Mouse (Mus musculus) heart, adult 18-20 months (tissue): ENCODE data around the gene D630003M21Rik. TPM values are rescaled to one million over a fixed set of nuclear protein-coding genes. Genes with fewer than 3 reads are reported as not detected.

Experiments
- DNase-seq, 2 experiments: peaks; one replicate each; pipeline ENCODE4 v3.0.0; 2021 to 2022; ENCODE audit warnings: mixed read lengths in 1 of 2
- long read RNA-seq, 2 experiments: library from polyadenylated mRNA; stranded (forward); transcript quantifications; one replicate each; pipeline ENCODE4 v2.0.0; 2021
- total RNA-seq, 2 experiments: library from RNA; stranded (reverse); gene quantifications; 2 replicates each; pipeline ENCODE4 v1.2.3; 2021

The D630003M21Rik gene
- total RNA-seq = 1 to 10 TPM; 5.1 to 5.4 TPM
- long read RNA-seq, experiment 1, partial matches to known transcripts = 1 of 4 reads
- long read RNA-seq, experiment 1, other reads (novel, unspliced or antisense) = 1 of 4 reads
- long read RNA-seq, experiment 2, partial matches to known transcripts = 1 of 3 reads
- long read RNA-seq, experiment 2, other reads (novel, unspliced or antisense) = 0 of 3 reads

- peak in 1 of 2 experiments; percentile 50 for DNase-seq
Measured at GRCm38 (mm10) chr2:158228670-158229502, at the start of gene D630003M21Rik. TSS of gene D630003M21Rik (minus strand) at chr2:158229222.

- DNase-seq = no peak
Measured at GRCm38 (mm10) chr2:158276878-158277277, 47.9 kb upstream of the D630003M21Rik start.

- no peak for DNase-seq
Measured at GRCm38 (mm10) chr2:158276451-158276850, 47.4 kb upstream of the D630003M21Rik start.

GRCm38 (mm10) chr2:158275811-158276210 is 46.8 kb upstream of the D630003M21Rik start:
- no peak for DNase-seq

- no peak for DNase-seq
Measured at GRCm38 (mm10) chr2:158275349-158275748, 46.3 kb upstream of the D630003M21Rik start.

GRCm38 (mm10) chr2:158273646-158274045 is 44.6 kb upstream of the D630003M21Rik start:
- DNase-seq = no peak

GRCm38 (mm10) chr2:158270017-158270416 is 41.0 kb upstream of the D630003M21Rik start:
- DNase-seq = no peak

GRCm38 (mm10) chr2:158264877-158265276 is 35.9 kb upstream of the D630003M21Rik start:
- DNase-seq = no peak

GRCm38 (mm10) chr2:158259498-158259897 is 30.5 kb upstream of the D630003M21Rik start:
- DNase-seq = no peak

GRCm38 (mm10) chr2:158258781-158259180 is 29.8 kb upstream of the D630003M21Rik start:
- DNase-seq = peak; percentile 63 to 77

GRCm38 (mm10) chr2:158258005-158258418 is 29.0 kb upstream of the D630003M21Rik start, which contains the start of gene Bpi:
TSS of gene Bpi (plus strand) at chr2:158258094.
- DNase-seq = no peak

- peak; percentile 66 to 71 for DNase-seq
Measured at GRCm38 (mm10) chr2:158256894-158257293, 27.9 kb upstream of the D630003M21Rik start.

GRCm38 (mm10) chr2:158253806-158254205 is 24.8 kb upstream of the D630003M21Rik start:
- no peak for DNase-seq

GRCm38 (mm10) chr2:158250558-158250957 is 21.5 kb upstream of the D630003M21Rik start:
- DNase-seq = no peak

- DNase-seq = peak; percentile 77 to 88
Measured at GRCm38 (mm10) chr2:158248318-158248717, 19.3 kb upstream of the D630003M21Rik start.

GRCm38 (mm10) chr2:158247852-158248251 is 18.8 kb upstream of the D630003M21Rik start:
- no peak for DNase-seq

- no peak for DNase-seq
Measured at GRCm38 (mm10) chr2:158245072-158245817, 16.2 kb upstream of the D630003M21Rik start.

- DNase-seq = peak; percentile 70 to 84
Measured at GRCm38 (mm10) chr2:158243129-158243870, 14.3 kb upstream of the D630003M21Rik start.

- peak; percentile 60 to 64 for DNase-seq
Measured at GRCm38 (mm10) chr2:158242170-158242896, 13.3 kb upstream of the D630003M21Rik start.

- no peak for DNase-seq
Measured at GRCm38 (mm10) chr2:158241126-158241738, 12.2 kb upstream of the D630003M21Rik start.

GRCm38 (mm10) chr2:158238101-158238500 is 9.1 kb upstream of the D630003M21Rik start:
- DNase-seq = no peak
